Mouse (Mus musculus) kidney, adult 2 months (tissue): Measurements from ENCODE around the gene Tab2.
"Not testable (repeated sequence)": the region's sequence is repeated elsewhere in the genome, so short reads cannot be mapped to it uniquely, and the experiment has no call there.

Experiments
- CTCF ChIP-seq: fragments of 200-500 bp; conservative IDR thresholded peaks from 2 replicates; pipeline ENCODE4 v1.5.1; 2011; ENCODE audit warnings: low read depth, mild to moderate bottlenecking, control low read depth, low read length, moderate library complexity, mixed read lengths; ENCODE audit not compliant: insufficient read depth, insufficient read length
- POLR2A ChIP-seq: fragments of 200-500 bp; IDR thresholded peaks from one replicate; pipeline ENCODE4 v1.6.1; 2011; ENCODE audit warnings: low read depth, low read length, control low read depth

DNA sequence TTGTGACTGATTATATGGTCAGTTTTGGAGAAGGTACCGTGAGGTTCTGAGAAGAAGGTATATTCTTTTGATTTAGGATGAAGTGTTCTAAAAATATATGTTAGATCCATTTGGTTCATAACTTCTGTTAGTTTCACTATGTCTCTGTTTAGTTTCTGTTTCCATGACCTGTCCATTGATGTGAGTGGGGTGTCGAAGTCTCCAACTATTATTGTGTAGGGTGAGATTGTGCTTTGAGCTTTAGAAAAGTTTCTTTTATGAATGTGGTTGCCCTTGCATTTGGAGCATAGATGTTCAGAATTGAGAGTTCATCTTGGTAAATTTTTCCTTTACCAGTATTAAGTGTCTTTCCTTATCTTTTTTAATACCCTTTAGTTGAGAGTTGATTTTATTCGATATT is 75.7 kb downstream of the Tab2 start:
- TF ChIP-seq CTCF, POLR2A: not testable (repeated sequence)
